Mouse (Mus musculus) bone marrow, adult 2 months (tissue): ENCODE measurements around the gene Chd4.

Experiments used
- CTCF ChIP-seq: fragments of 200-500 bp; IDR thresholded peaks from 2 replicates; pipeline ENCODE4 v1.5.1; 2011; ENCODE audit warnings: low read length, control low read depth; ENCODE audit not compliant: control insufficient read depth, insufficient read depth
- POLR2A ChIP-seq: fragments of 200-500 bp; IDR thresholded peaks from 2 replicates; pipeline ENCODE4 v1.6.1; 2011; ENCODE audit warnings: low read depth, mild to moderate bottlenecking, control low read depth, low read length, borderline replicate concordance; ENCODE audit not compliant: control insufficient read depth

DNA sequence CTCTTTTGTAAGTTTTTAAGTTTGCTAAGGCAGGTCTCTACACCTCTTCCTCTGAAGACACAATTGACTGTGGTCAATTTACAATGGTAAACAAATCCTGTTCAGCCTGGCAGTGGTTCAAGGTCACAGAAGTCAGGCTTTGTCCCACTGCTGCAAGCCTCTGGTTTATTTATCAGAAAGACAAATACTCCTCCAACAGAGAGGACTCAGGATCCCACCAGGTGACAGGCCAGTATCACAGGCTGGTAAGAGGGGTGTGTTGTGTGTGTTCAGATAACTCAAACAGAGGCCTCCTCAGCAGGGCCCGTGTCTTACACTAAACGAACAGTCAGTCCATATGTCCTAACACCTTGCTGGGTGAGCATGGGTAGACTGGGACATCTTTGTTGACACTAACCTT lies 76.7 kb downstream of the Chd4 start:
- TF ChIP-seq POLR2A (no peak), CTCF (no peak)
